Mouse (Mus musculus) heart, embryonic 15.5 days (tissue): ENCODE data around the gene Pml. TPM values are rescaled to one million over a fixed set of nuclear protein-coding genes. Genes with fewer than 3 reads are reported as not detected.
A peak's percentile ranks its signal among the peaks of the same experiment; 100 is the strongest.

ENCODE experiments used
- ATAC-seq: fragments of 200-750 bp; cut with Nextera tagmentation; replicated peaks from 2 replicates; pipeline ENCODE4 v1.8.0; 2017; ENCODE audit warnings: low read depth, moderate TSS enrichment; ENCODE audit not compliant: insufficient number of reproducible peaks, insufficient read depth, low FRiP score
- H3K27ac ChIP-seq: fragments of 300-500 bp; sonication (generic); 2 replicates; pipeline ENCODE4 v1.5.1; 2015; ENCODE audit warnings: mild to moderate bottlenecking, inconsistent platforms
- H3K27me3 ChIP-seq: fragments of 300-500 bp; sonication (generic); 2 replicates; pipeline ENCODE4 v1.6.1; 2015; ENCODE audit warnings: inconsistent platforms
- H3K36me3 ChIP-seq: fragments of 300-500 bp; sonication (generic); 2 replicates; pipeline ENCODE4 v1.6.1; 2015; ENCODE audit warnings: mild to moderate bottlenecking, inconsistent platforms
- H3K4me1 ChIP-seq: fragments of 300-500 bp; sonication (generic); replicated peaks from 2 replicates; pipeline ENCODE4 v1.6.1; 2015; ENCODE audit warnings: inconsistent platforms
- H3K4me2 ChIP-seq: fragments of 300-500 bp; sonication (generic); 2 replicates; pipeline ENCODE4 v1.6.1; 2015; ENCODE audit warnings: inconsistent platforms, mild to moderate bottlenecking, moderate library complexity
- H3K4me3 ChIP-seq: fragments of 300-500 bp; sonication (generic); 2 replicates; pipeline ENCODE4 v1.5.1; 2015; ENCODE audit warnings: mild to moderate bottlenecking, inconsistent platforms
- H3K9ac ChIP-seq: fragments of 300-500 bp; sonication (generic); 2 replicates; pipeline ENCODE4 v1.6.1; 2015; ENCODE audit warnings: mild to moderate bottlenecking, inconsistent platforms
- H3K9me3 ChIP-seq: fragments of 300-500 bp; sonication (generic); replicated peaks from 2 replicates; pipeline ENCODE4 v1.6.1; 2016; ENCODE audit warnings: inconsistent platforms
- WGBS: fragments of 180-500 bp; shearing (Covaris S2); methylation state at CpG from one replicate; pipeline ENCODE4 v1.1.7; 2015; ENCODE audit warnings: mixed read lengths; 5-methylcytosine and 5-hydroxymethylcytosine counted together
- polyA plus RNA-seq: library from polyadenylated mRNA; unstranded; fragments of >200 nt; fragmentation: Nextera tagmentation; extraction: Ambion mirVana; gene quantifications from 2 replicates; pipeline ENCODE4 v1.2.1, GENCODE M21; 2015

Gene Pml
- polyA plus RNA-seq, 1 experiment from 2014 or later = 10.0 TPM

DNA sequence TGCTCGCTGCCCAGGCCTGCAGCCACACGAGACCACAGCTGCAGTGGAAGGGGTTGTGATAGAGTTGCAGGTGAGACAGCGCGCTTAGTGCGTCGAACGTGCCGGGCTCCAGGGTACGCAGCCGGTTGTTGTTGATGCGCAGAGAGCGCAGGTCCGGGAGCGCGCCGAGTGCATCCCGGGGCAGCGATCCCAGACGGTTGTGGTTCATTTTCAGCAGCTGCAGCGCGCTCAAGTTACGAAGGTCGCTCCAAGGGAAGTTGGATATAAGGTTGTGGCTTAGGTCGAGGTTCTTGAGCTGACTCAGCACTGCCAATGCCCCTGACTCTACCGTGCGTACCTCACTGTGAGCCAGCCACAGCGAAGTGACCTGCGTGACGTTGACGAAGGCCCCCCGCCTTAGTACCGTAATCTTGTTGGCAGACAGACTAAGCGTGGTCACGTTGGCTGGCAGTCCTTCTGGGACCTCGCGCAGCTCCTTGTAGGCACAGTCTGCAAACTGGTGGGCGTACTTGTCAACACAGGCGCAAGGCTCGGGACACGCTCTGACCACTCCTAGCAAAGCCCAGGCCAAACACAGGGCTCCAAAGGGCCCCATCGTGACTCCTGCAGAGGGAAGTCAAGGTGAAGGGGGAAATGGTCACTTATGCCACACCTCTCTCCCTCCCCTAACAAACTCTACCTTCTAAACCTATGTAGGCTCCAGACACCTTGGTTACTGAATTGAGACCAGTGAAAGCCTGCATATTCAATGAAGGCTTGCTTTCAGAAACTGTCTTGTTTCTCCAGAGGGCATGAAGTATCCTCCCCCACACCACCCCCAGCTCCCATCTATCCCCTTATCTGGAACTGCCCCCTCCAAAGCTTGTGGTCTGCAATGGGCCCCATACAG is 50.0 kb downstream of the Pml start:
- Histone ChIP-seq H3K4me3 (peak overlapping the region; percentile 28), H3K36me3 (no peaks in the 10 kb centered on the region), H3K4me1 (peaks cover 60% of the 10 kb centered on the region), H3K4me2 (peak overlapping the region; percentile 70), H3K27ac (no peak overlapping the region), H3K27me3 (peaks cover 95% of the 10 kb centered on the region), H3K9me3 (no peaks in the 10 kb centered on the region), H3K9ac (no peak overlapping the region)
- no peak for ATAC-seq
- WGBS = 2% methylated on average over 41 of the region's 41 CpGs

DNA sequence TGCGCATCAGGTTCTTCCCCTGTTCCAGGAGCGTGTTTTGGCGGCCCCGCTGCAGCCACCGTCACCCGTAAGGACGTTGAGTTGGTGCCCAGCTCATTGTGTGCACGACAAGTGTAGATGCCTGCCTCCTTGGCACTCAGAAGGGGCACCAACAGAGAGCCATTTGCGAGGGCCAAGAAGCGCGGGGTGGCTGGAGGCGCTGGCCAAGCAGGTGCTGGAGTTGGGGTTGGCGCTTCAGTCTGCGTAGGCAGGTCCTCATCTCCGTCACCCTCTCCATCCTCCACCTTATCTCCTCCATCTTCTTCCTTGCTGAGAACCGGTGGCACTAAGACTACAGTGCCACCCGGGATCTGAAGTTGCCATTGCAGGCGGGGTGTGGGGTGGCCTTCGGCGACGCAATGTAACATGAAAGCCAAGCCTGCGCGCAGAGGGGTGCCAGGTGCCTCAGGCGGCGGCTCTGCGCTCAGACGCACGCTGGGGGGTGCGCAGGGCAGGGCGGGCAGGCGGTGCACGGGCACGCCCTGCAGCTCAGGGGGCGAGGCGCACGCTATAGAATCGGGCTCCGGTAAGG is 50.7 kb downstream of the Pml start:
- ATAC-seq = no peak
- H3K9me3 ChIP-seq = no peaks in the 10 kb centered on the region
- H3K9ac ChIP-seq = no peak overlapping the region
- 3% methylated on average over 38 of the region's 38 CpGs for WGBS
- peak overlapping the region; percentile 70 for H3K4me2 ChIP-seq
- H3K36me3 ChIP-seq = no peaks in the 10 kb centered on the region
- H3K4me1 ChIP-seq = peaks cover 54% of the 10 kb centered on the region
- H3K4me3 ChIP-seq = peak overlapping the region; percentile 39
- peaks cover 100% of the 10 kb centered on the region for H3K27me3 ChIP-seq
- H3K27ac ChIP-seq = no peak overlapping the region

DNA sequence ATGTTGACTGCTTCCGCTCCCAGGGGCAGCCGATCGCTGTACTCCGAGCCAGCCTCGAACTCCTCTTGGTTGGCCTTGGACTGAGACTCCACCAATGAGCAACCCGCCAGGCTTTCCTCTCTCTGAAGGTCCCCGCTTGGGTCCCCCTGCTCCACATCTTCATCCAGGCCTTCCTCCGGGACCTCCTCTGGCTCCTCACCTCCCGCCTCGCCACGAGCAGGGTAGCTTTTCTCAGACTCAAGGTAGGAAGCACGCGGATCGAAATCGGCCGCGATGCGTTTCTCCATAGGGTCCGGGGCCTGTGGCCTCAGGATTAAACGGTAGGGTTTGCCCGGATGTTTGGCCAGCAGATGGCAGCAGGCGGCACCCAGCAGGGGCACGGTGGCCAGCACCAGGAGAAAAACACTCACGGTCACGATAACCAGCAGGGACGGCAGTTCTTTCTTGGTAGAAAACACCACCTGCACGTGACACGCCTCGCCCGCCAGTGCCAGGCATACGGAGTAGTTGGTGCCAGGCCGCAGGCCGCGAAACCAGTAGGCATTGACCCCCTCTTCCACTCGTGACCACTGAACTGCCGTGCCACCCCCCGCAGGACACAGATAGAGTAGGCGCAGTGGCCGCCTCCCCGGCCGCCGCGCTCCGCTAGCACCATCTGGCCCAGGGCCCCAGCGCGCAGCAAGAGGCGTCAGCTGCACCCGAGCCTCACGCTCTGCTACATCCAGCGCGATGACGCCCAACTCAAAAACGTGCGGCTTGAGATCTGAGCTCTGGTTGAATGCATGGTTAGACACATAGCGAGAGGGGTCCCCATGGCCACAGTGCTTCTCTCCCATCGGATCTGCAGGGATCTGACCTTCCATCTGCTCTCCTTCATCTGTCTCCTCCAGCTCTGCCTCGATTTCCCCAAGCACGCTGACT is 51.5 kb downstream of the Pml start:
- peaks cover 100% of the 10 kb centered on the region for H3K27me3 ChIP-seq
- no peaks in the 10 kb centered on the region for H3K36me3 ChIP-seq
- H3K9ac ChIP-seq = 0 out of 2 replicates have a peak overlapping the region, but pooled peaks have one; percentile 25
- H3K4me2 ChIP-seq = peak overlapping the region; percentile 70
- peaks cover 48% of the 10 kb centered on the region for H3K4me1 ChIP-seq
- H3K9me3 ChIP-seq = no peaks in the 10 kb centered on the region
- 2% methylated on average over 58 of the region's 58 CpGs for WGBS
- H3K4me3 ChIP-seq = peak overlapping the region; percentile 39
- 0 out of 2 replicates have a peak, but pooled peaks have one; percentile 47 for ATAC-seq
- no peak overlapping the region for H3K27ac ChIP-seq

DNA sequence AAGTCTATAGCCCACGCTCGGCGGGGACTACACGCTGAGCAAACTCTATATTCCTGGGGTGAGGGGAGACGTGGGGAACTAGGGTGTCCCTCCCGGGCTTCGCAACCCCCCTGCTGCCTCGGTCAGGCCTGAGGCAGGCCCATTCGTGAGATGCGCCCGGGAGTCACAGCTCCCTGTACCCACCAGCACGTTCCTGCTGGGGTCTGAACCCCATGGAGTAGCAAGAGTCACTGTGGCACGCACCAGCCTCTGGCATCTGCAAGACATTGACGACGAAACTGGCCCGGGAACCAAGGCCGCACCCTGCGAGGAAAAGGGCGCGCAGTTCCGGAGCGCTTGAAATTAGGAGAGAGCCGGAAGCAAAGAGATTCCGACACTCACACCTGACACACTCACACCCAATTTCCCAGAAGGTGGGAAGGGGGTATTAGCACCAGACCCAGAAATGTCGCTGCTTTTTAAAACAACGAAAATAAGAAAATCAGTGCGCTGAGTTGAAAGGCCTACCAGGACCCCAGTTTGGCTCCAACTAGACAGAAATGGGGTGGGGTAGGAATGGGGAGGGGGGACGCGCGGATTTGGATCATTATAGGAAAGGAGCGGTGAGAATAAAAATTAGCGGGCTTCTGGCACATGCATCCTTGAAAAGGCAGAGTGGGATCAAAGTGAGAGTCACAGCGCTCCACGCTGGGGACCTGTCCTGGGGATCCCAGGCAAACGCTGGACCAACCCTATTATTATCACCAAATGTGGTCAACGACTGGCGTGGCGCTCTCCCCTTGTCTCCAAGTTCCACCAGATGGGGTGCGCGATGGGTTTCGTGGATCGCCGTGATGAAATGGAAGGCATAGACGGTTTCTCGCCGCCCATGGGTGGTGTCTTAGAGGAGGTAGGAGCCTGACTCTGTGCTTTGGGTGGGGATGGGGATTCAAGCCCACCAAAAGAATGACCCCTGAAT is 52.7 kb downstream of the Pml start:
- WGBS = 5% methylated on average over 46 of the region's 46 CpGs
- Histone ChIP-seq H3K9me3 (no peaks in the 10 kb centered on the region), H3K9ac (no peak overlapping the region), H3K4me3 (peak overlapping the region; percentile 39), H3K36me3 (no peaks in the 10 kb centered on the region), H3K4me2 (peak overlapping the region; percentile 70), H3K27ac (no peak overlapping the region), H3K27me3 (peaks cover 89% of the 10 kb centered on the region), H3K4me1 (peaks cover 44% of the 10 kb centered on the region)
- ATAC-seq = no peak

DNA sequence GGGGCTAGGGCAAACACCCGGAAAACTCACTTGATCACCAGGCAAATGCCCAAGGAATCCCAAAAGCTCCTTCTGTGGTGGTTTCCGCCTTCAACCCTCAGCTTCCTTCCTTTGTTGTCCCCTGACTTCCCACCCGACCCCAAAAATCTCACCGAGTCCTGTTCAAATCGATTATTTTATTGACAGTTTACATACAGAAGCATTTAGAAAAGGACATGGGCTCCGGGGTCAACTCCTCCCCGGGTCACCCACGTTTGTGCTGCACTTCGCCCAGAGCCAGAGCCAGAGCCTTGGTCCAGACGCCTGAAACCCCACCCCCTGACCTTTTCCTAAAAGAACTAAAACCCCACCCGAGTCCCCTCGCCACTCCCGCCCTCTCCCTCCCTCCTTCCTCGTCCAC is 53.4 kb downstream of the Pml start:
- no peak overlapping the region for H3K27ac ChIP-seq
- H3K4me3 ChIP-seq = peak overlapping the region; percentile 39
- peak overlapping the region; percentile 70; the same call in 1 of the 2 replicates for H3K4me2 ChIP-seq
- peaks cover 84% of the 10 kb centered on the region for H3K27me3 ChIP-seq
- 7% methylated on average over 13 of the region's 14 CpGs for whole genome bisulfite sequencing
- peaks cover 38% of the 10 kb centered on the region for H3K4me1 ChIP-seq
- H3K9ac ChIP-seq = no peak overlapping the region
- H3K36me3 ChIP-seq = no peaks in the 10 kb centered on the region
- H3K9me3 ChIP-seq = no peaks in the 10 kb centered on the region
- ATAC-seq = no peak

DNA sequence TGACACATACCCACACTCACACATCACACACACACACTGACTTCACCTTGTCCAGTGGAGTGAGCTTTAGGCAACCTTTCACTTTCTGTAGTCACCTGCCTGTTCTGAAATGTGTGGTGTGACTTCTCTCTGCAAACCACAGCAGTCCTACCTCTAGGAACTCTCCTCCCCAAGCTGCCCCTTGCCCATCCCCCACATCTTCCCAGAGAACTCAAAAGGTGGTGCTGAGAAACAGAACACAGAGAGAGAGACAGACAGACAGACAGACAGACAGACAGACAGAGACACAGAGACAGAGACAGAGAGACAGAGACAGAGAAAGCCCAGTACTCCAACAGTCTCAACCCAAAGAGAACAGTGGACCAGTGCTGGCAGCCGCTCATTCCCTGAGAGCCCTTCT is 53.9 kb downstream of the Pml start:
- no peaks in the 10 kb centered on the region for H3K9me3 ChIP-seq
- WGBS = 23% methylated on average over 1 of the region's 1 CpGs
- H3K27me3 ChIP-seq = peaks cover 84% of the 10 kb centered on the region
- H3K4me2 ChIP-seq = no peak overlapping the region
- H3K4me3 ChIP-seq = no peak overlapping the region
- no peak for ATAC-seq
- H3K9ac ChIP-seq = no peak overlapping the region
- peaks cover 38% of the 10 kb centered on the region for H3K4me1 ChIP-seq
- H3K36me3 ChIP-seq = no peaks in the 10 kb centered on the region
- H3K27ac ChIP-seq = no peak overlapping the region

DNA sequence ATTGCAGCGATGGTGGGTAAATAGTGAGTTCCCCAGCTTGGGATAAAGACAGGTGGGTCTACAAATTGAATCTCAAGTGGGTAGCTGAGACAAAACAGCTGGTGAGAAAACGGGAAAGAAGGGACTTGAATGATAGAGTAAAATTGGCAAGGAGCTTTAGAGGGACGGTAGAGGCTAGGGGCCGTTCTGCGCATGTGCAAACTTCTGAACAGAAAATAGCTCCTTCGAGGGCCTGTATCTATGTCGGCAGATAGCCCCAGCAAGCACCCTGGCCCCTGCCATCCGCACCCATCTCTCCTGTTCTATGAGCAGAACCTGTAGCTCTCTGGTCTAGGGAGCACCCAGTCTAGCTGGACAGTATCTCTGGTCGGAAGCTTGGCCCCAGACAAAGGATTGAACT is 55.4 kb downstream of the Pml start:
- H3K4me3 ChIP-seq = no peak overlapping the region
- no peak overlapping the region for H3K27ac ChIP-seq
- H3K27me3 ChIP-seq = peaks cover 81% of the 10 kb centered on the region
- H3K36me3 ChIP-seq = no peaks in the 10 kb centered on the region
- no peak overlapping the region for H3K4me2 ChIP-seq
- H3K4me1 ChIP-seq = peaks cover 31% of the 10 kb centered on the region
- ATAC-seq = no peak
- no peaks in the 10 kb centered on the region for H3K9me3 ChIP-seq
- H3K9ac ChIP-seq = no peak overlapping the region
- WGBS = 56% methylated on average over 9 of the region's 9 CpGs

DNA sequence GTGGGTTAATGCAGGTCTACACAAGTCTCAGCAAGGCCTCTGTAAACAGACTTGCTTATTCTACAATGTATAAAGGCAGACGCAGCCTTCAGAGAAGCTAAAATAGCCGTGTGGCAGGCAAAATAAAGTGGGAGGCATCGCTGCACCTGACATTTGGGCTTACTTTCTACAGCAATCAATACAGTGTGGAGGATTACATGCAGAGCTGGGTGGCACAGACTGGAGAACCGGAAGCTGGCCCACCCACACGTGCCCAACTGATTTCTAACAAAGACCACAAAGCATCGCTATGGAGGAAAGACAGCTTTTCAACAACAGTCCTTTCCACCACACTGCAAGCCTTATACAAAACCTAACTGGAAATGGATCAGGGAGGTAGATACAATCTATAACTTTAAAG is 65.1 kb downstream of the Pml start:
- 83% methylated on average over 6 of the region's 6 CpGs for WGBS
- Histone ChIP-seq H3K9me3 (no peaks in the 10 kb centered on the region), H3K4me1 (no peaks in the 10 kb centered on the region), H3K27ac (no peak overlapping the region), H3K4me3 (no peak overlapping the region), H3K9ac (no peak overlapping the region), H3K27me3 (0 out of 2 replicates have a peak, but pooled peaks cover 3% of the 10 kb centered on the region), H3K4me2 (no peak overlapping the region), H3K36me3 (no peaks in the 10 kb centered on the region)
- no peak for ATAC-seq

DNA sequence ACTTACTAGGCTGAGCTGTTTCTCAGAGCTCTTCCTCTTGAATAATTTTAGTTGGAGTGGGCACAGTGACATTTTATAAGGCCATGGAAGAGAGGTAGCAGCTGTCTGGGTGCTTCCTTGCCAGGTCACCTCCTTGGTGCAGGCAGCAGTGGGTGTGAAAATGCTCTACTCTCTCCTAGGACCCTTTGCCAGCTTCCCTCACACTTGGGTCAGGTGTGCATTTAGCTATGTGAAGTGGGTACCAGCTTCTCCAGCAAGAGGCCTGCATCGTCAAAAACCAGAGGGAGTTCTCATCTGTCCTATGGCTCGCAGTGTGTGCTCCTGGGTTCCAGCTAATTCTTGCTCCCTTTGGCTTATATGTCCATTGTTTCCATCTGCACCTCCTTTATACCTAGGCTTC is 70.2 kb downstream of the Pml start:
- Histone ChIP-seq H3K9me3 (no peaks in the 10 kb centered on the region), H3K9ac (no peak overlapping the region), H3K27me3 (no peaks in the 10 kb centered on the region), H3K4me3 (no peak overlapping the region), H3K27ac (no peak overlapping the region), H3K4me1 (0 out of 2 replicates have a peak, but pooled peaks cover 6% of the 10 kb centered on the region), H3K4me2 (no peak overlapping the region), H3K36me3 (no peaks in the 10 kb centered on the region)
- no peak for ATAC-seq
- 89% methylated on average over 2 of the region's 2 CpGs for WGBS

DNA sequence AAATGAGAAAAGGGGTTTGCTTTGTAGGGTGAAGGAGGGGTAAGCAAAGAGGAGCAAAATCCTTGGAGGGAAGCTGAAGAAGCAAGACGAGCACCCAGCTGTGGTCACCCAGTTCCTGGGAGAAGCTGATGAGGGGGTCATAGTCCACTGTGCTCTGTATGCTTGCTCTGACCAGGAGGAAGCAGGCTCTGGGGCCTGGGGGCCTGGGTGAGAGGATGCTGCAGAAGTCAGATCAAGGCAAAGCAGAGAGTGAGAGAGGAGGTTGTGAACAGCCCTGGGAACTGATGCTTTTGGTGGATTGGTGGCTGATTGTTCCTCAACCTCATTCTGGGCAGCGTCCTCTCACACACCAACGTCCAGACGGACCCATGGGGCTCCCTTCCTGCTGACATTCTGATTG is 72.4 kb downstream of the Pml start:
- 70% methylated on average over 4 of the region's 4 CpGs for WGBS
- ATAC-seq = no peak
- 0 out of 2 replicates have a peak, but pooled peaks cover 6% of the 10 kb centered on the region for H3K4me1 ChIP-seq
- H3K27me3 ChIP-seq = no peaks in the 10 kb centered on the region
- H3K27ac ChIP-seq = no peak overlapping the region
- H3K36me3 ChIP-seq = no peaks in the 10 kb centered on the region
- H3K9me3 ChIP-seq = no peaks in the 10 kb centered on the region
- H3K4me3 ChIP-seq = no peak overlapping the region
- no peak overlapping the region for H3K4me2 ChIP-seq
- H3K9ac ChIP-seq = no peak overlapping the region
